Mouse (Mus musculus): ENCODE measurements at regions not wholly inside any gene's neighbourhood (a gene's known extent, or its start where the extent isn't known, plus 50 kb on each side); places are given as distances from the start of the nearest gene placed in this dataset.

GRCm38 (mm10) chr5:126680262-126680661, 561.3 kb upstream of the Tmem132c start:
- no peak for TF ChIP-seq CTCF (IDR thresholded peaks at IDR 0.05)
- TF ChIP-seq POLR2A (IDR thresholded peaks at IDR 0.05; ENCODE audit: insufficient read depth, low read depth, low read length) = no peak
- TF ChIP-seq EP300 (IDR thresholded peaks at IDR 0.05; ENCODE audit: insufficient read depth, low read depth, low read length) = no peak

All from heart, adult 2 months (tissue).